Mouse (Mus musculus): ENCODE data around the gene Ugt1a2.

Gene Ugt1a2

GRCm38 (mm10) chr1:88234646-88235045, 34.2 kb downstream of the Ugt1a2 start:
- no peak for DNase-seq (ENCODE audit: low spot score)

GRCm38 (mm10) chr1:88235046-88235893, 34.9 kb downstream of the Ugt1a2 start:
- DNase-seq (ENCODE audit: low spot score): no peak

GRCm38 (mm10) chr1:88235894-88236415, 35.6 kb downstream of the Ugt1a2 start:
- no peak for DNase-seq (ENCODE audit: low spot score)

GRCm38 (mm10) chr1:88237311-88237710, 36.9 kb downstream of the Ugt1a2 start:
- DNase-seq (ENCODE audit: low spot score): no peak

- no peak for DNase-seq (ENCODE audit: low spot score)
Measured at GRCm38 (mm10) chr1:88238771-88239170, 38.4 kb downstream of the Ugt1a2 start.

GRCm38 (mm10) chr1:88240072-88240471, 39.7 kb downstream of the Ugt1a2 start:
- no peak for DNase-seq (ENCODE audit: low spot score)

- DNase-seq (ENCODE audit: low spot score): no peak
Measured at GRCm38 (mm10) chr1:88240579-88240978, 40.2 kb downstream of the Ugt1a2 start.

GRCm38 (mm10) chr1:88243861-88244260, 43.5 kb downstream of the Ugt1a2 start:
- DNase-seq (ENCODE audit: low spot score): no peak

- DNase-seq (ENCODE audit: low spot score): no peak
Measured at GRCm38 (mm10) chr1:88245881-88246280, 45.5 kb downstream of the Ugt1a2 start.

GRCm38 (mm10) chr1:88246386-88246785, 46.0 kb downstream of the Ugt1a2 start:
- DNase-seq (ENCODE audit: low spot score): no peak

GRCm38 (mm10) chr1:88247660-88248059, 47.3 kb downstream of the Ugt1a2 start:
- no peak for DNase-seq (ENCODE audit: low spot score)

- DNase-seq (ENCODE audit: low spot score): no peak
Measured at GRCm38 (mm10) chr1:88248658-88249057, 48.3 kb downstream of the Ugt1a2 start.

- no peak for DNase-seq (ENCODE audit: low spot score)
Measured at GRCm38 (mm10) chr1:88249596-88249995, 49.2 kb downstream of the Ugt1a2 start.

- DNase-seq (ENCODE audit: low spot score): no peak
Measured at GRCm38 (mm10) chr1:88250023-88250422, 49.6 kb downstream of the Ugt1a2 start.

- DNase-seq (ENCODE audit: low spot score): no peak
Measured at GRCm38 (mm10) chr1:88253106-88253505, 52.7 kb downstream of the Ugt1a2 start.

- no peak for DNase-seq (ENCODE audit: low spot score)
Measured at GRCm38 (mm10) chr1:88253540-88253939, 53.1 kb downstream of the Ugt1a2 start.

GRCm38 (mm10) chr1:88254793-88255465, 54.5 kb downstream of the Ugt1a2 start:
- DNase-seq (ENCODE audit: low spot score): no peak

GRCm38 (mm10) chr1:88255466-88255857, 55.1 kb downstream of the Ugt1a2 start:
- no peak for DNase-seq (ENCODE audit: low spot score)

- no peak for DNase-seq (ENCODE audit: low spot score)
Measured at GRCm38 (mm10) chr1:88255989-88256754, 55.8 kb downstream of the Ugt1a2 start.

- no peak for DNase-seq (ENCODE audit: low spot score)
Measured at GRCm38 (mm10) chr1:88256886-88257663, 56.7 kb downstream of the Ugt1a2 start.

- no peak for DNase-seq (ENCODE audit: low spot score)
Measured at GRCm38 (mm10) chr1:88257681-88258080, 57.3 kb downstream of the Ugt1a2 start.

- no peak for DNase-seq (ENCODE audit: low spot score)
Measured at GRCm38 (mm10) chr1:88258361-88258760, 58.0 kb downstream of the Ugt1a2 start.

Data from lung, postnatal 25 days (tissue).